Mouse (Mus musculus): ENCODE results near the gene Rin3.
"Not testable (repeated sequence)": the region's sequence is repeated elsewhere in the genome, so short reads cannot be mapped to it uniquely, and the experiment has no call there.

The Rin3 gene

DNA sequence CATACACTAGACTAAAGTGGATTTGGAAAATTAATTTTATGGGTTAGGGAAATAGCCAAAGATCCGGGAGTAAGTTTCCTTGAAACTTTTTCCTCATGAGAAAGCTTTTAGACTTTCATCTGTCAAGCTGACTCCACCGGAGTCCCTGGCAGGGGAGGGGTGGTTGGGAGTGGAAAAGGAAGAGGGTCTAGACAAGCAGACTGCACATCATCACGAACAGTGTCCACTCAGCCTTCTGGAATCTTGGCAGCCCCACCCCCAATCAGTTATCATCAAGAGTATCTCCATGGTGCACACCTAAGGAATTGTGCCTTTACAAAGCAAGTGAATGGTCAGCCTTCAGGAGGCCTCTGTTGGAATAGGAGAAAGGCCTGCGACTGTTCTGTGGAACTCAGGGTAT lies 2.6 kb upstream of the Rin3 start:
- not testable (repeated sequence) for DNase-seq (ENCODE audit: extremely low read depth, low read depth, low spot score)

DNA sequence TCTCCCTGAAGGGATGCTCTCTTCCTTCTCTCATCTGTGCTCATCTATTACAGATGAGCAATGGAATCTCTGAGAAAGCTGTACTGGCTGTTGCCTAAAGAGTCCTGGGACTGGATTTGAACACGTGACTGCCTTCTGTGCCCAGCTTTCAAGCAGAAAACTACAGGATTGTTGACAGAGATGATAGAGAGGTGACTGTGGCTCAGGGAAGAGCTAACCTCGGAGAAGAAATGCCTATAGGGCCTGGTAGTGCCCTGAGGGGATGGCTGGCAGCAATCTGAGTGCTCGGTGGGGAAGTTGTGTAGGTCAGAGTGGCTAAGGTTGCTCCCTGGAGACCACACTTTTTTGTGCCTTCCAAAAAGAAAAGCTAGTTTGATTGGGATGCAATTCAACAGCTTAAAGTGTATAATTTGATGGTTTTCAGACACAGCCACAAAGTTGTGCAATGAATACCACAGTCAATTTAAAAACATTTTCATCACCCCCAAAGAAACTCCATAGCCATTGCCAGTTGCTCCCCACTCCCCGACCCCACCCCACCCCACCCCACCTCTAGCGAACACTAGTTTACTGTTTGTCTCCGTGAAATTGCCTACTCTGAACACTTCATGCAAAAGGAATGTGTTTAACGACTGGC lies 1.9 kb upstream of the Rin3 start:
- no peak for DNase-seq (ENCODE audit: extremely low read depth, low read depth, low spot score)

DNA sequence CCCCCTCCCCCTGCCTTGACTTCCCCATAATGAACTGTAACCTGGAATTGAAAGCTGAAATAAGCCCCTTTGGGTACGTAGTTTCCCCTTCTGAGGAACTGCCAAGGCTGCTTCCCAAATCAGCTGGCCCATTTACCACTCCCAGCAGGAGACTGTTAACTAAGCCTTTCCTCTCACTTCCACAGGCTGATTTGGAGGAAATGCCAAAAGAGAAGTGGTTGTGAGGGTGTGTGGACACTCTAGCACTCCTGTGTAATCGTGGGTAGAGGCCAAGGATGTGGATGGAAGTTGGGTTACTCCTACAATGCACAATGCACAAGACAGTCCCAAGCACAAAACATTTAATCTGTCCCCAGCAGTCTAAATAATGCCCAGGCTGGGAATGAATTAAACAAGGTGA lies 722 bp upstream of the Rin3 start:
- no peak for DNase-seq (ENCODE audit: extremely low read depth, low read depth, low spot score)

DNA sequence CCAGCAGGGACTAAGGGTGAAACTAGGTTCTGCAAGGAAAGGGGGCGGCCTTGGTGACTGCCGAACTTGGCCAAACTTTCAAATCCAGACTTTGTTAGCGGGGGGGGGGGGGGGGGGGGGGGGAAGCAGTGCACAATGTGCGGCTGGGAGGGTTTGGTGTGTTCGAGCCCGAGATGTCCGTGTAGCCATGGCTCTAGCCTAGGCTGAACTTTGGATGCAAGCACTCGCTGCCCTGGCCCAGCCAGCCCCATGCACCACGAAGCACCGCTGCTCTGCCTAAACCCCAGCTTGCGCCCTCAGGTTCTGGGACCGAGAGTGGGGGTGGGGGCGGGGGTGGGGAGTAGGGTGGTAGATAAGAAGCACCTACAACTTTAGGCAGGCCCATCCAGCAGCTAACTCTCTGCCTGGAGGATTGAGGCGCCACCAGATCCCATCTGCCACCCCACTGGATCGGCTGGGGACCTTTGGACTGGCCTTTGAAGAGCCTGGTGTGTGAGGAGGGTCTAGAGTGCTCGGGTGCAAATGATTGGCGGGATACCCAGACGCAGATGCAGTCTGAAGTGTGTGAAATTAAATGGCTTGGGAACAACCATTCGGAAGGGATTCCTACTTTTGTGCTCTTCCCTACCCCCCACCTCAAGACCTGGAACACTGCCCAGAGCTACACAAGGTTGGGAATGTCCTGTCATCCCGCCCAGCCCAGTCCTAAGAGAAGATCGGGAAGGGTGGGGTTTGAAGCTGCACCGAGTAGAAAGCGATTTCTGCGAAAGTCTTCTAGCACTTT lies 827 bp downstream of the Rin3 start:
- DNase-seq (ENCODE audit: extremely low read depth, low read depth, low spot score): no peak

DNA sequence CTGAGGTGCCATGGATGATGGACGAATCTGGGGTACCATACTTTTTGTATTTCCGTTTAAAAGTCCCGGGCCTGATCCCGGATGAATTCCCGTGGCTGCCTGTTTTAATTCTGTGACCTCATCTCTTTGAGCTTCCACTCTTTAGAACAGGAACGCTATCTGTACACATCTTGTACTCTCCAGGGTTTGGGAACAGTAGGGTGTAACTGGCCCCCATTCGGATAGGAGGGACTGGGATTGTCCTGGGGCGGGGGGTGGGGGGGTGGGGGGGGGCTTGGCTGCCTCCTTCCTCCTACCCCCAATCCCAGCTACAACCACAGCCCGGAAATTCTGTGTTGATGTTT lies 1.4 kb downstream of the Rin3 start:
- DNase-seq (ENCODE audit: extremely low read depth, low read depth, low spot score): no peak

DNA sequence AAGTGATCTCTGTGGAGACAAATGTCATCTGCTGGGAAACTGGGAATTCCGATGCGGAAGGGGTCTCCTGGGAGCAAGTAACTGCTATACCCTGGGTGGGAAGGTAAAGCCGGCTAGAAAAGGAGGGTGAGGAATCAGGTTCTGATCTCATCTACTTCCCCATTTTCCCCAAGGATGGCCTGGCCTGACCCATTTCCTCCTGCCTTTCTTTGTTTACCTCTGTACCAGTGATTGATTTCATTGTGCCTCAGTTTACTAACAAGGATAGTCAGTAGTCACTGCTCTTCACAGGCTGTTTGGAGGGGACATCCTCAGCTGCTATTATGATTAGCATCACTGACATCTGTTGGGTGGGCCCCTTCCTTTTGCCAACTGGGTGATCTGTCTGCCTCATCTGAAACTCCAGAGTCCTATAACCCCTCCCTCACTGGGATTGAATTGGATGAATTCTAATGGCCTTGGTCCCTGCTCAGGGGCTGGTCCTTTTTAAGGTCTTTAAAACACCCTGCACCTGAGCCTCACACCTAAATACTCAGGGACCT lies 1.8 kb downstream of the Rin3 start:
- DNase-seq (ENCODE audit: extremely low read depth, low read depth, low spot score): no peak

DNA sequence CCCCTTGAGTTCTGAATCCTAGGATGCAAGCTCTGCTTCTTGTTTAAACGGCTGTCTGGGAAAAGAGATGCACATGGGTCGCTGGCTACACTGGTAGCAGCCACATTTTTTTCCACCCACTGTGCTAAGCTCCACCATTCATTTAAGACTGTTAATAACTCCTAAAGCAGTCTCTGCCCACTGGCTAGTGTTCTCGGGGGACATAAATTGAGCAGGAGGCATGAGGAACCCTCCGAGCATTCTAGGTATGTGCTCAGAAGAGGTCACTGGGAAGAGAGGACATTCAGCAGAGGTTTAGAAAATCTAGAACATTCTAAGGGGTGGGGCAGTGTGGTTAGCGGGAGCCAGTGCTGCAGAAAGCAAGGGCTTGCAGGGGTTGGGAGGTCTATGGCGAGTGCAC lies 2.5 kb downstream of the Rin3 start:
- no peak for DNase-seq (ENCODE audit: extremely low read depth, low read depth, low spot score)

DNA sequence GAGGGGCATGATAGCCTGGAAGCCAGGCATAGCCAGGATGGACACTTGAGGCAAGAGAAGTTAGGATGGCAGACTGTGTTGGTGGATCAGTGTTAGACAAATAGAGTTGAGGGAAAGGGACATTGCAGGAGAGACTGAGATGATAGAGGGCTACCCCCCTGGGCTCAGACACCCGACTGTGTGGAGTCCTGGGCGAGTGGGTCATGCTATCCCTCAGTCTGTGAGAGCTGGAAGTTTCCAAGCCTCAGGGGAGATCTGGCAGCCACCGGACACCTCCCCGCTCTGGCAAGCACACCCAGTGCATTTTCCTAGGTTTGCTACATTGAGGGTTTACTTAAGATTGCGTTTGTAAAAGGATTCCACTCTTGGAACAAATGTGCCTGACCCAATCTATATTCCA lies 2.9 kb downstream of the Rin3 start:
- no peak for DNase-seq (ENCODE audit: extremely low read depth, low read depth, low spot score)

DNA sequence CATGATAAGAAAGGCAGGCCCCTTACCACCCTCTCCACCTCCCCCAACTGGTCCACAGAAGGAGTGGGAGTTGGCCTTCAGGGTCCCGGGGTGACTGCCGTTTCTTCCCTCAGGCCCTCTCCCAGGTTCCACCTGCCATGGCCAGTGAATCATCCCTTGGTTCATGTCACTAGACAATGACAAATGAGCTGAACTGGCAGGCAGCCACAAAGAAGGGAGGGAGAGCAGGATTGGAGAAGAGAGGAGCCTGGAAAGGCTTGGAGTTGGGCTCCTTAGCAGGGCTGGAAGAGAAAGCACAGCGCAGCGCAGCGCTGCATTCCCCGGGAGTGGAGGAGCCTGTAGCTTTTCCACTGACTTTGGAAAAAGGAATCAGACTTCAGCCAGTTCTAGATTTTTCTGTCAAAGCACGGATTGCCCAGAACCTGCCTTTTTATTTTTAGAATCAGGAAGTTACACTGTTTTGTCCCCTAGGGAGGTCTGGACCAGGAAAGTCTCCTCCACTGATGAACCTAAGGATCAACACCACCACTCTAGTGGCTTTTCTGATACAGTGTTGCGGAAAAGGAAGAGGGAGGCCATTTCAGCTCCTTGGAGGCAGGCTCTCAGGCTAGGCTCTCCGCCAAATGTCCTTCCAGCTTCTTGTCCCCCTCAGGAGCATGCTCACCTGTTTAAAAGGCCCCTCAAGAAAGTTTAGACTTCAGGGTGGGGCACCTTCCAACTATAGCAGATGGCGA lies 4.0 kb downstream of the Rin3 start:
- DNase-seq (ENCODE audit: extremely low read depth, low read depth, low spot score): no peak

DNA sequence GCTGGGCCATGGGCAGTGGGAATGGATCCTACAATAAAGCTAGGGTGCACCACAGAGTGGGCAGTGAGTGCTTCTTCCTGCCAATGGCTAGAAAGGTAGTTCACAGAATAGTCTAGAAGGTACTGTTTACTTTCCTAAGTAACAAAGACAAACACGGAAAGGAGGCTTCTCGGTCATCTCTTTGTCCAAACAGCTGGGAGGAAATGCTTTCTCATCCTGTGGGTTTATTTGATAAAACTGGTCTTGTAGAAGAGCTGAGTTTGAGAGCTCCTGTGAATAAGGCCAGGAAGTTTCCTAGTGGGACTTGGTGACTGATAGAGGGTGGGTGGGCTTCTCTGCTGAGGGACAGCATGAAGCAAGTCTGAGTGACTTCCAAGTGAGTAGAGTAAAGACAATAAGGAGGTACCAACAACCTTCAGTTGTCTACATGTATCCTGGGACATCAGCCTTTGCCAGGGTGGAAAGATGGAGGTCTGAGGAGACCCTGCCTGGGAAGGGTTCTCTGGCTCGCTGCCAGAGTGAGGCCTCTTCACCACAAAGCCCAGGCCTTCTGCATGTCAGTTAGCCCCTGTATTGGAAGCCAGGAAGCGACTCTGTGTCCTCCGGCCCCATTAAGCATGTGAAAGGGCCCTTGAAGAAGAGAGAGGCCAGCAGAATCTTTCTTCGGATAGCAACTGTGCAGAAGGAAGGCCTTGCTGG lies 5.2 kb downstream of the Rin3 start:
- DNase-seq (ENCODE audit: extremely low read depth, low read depth, low spot score): no peak

DNA sequence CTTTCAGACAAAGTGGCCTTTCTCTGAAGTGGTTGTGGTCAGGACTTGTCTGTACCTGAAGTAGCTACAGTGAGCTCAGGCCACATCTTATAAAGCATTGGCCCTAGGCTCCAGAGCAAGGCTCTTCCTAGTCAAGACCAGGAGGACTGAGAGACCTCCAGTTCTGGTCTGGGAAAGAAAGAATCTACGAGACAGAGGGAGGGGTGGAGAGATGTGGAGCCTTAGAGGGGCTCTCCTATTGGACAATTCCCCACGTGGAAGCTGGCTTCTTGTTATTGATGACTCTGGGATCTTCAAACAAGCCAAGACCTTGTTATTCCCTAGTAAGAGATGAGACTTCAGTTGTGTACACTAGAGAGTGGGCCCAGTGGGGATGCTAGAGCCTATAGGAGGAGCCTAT lies 6.0 kb downstream of the Rin3 start:
- DNase-seq (ENCODE audit: extremely low read depth, low read depth, low spot score): no peak

DNA sequence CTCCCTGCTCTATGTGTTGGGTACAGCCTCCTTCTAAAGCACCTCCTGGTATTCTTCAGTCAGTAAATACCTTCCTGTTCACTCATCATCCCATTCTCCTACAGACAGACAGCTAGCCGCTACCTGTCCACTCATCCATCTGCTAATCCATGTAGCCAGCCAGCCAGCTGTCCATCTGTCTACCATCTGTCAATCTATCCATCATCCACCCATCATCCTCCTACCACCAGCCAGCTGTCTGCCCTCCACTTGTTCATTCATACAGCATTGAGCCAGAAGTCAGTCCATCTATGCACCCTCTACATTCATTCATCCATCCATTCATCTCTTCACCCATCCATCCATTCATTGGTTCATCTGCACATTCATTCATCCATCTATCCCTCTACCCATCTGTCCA lies 6.7 kb downstream of the Rin3 start:
- DNase-seq (ENCODE audit: extremely low read depth, low read depth, low spot score): no peak

DNA sequence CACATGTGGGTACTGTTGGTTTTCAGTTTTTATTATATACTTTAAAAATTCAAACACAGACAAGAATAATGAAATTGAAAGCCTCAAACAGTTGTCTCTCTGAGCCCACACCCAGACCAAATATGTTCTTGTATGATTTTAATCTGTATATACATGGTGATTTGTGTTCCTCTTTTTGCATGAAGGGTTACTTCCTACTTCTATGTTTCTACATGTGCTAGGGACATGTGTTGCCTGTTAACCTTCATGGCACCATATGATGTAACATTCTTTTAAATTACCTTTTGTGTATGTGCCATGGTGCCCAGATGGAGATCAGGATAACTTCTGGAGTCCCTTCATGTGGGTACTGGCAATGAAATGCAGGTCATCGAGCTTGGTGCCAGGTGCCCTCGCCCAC lies 7.8 kb downstream of the Rin3 start:
- no peak for DNase-seq (ENCODE audit: extremely low read depth, low read depth, low spot score)

DNA sequence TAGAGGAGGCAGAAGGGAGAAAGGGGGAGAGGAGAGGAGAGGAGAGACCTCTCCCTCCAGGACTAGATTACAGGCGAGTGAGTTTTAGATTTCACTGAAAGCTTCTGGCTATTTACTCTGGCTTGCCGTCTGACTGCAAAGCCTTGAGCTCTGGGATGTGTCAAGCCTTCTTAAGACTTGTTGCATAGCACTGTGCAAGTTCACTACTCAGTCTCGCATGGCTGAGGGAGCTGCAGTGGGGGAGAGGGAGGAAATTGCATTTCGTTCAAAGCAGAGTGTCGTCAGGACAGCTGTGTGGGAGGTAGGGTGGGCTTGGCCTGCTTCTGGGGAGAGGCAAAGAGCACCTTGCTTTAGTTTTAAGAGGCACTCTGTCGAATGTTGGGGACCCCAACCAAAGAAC lies 8.8 kb downstream of the Rin3 start:
- DNase-seq (ENCODE audit: extremely low read depth, low read depth, low spot score): no peak

DNA sequence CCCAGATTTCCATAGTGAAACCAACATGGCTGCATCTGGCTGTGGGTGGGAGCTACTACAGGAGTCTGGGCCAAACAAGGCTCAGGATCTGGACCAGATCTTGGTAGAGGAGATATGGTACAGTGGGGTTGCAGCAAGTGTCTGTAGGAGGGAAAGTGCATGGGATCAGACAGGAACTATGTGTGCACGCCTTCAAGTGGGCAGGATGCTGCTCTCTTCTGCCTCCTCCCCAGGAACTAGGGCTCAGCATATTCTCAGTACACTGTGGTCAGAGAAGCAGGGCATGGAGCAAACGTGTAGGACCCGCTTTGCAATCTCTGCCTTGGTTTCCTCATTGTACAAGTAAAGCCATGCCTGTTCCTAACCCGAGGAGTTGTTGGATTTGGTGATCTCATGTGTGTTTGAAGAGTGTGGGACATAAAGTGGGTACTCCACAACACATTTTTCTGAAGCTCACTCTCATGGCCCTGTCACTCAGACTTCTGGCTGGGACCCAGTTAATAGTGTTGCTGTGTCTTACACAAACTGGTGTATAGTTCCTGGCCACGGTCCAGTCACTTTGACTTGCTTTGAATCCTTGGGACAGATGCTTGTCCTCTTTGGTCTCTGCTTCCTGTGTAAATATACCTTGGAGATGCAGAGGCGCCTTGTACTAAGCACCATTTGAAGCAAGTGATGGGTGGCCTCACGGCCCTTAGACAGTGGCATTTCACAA lies 9.8 kb downstream of the Rin3 start:
- no peak for DNase-seq (ENCODE audit: extremely low read depth, low read depth, low spot score)

DNA sequence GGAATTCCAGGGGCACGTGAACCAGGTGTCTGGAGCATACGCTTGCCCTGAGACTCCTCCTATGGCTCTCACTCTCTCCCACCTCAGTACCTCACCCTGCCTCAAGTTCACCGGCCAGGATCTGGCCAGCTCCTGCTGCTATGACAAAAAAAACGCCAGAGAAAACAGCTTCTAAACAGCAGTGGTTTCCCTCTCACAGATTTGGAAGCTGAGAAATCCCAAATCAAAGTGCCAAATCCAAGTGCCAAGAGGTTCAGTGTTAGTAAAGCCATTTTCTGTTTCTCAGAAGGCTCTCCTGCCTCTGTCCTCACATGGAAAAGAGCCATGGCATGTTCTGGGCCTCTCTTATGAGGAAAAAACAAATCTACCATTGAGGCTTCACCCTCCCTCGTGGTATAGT lies 11.8 kb downstream of the Rin3 start:
- no peak for DNase-seq (ENCODE audit: extremely low read depth, low read depth, low spot score)

DNA sequence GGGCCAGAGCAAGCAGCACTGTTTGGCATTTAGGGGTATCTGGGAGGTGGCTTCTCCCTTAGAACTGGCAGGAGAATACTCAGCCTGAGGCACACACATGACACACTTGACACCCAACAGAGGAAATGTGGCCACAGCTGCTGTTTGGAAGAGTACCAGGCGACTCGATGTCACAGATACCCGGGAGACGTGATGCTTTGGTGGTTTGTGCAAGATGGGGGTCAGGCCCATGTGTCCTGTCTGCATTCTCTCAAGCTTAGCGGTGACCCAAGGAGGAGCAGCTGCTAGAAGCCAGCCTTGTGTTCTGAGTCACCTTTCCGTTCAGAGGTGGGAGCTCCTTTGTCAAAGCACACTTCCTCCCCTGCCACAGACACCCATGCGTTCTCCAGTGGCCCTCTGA lies 12.4 kb downstream of the Rin3 start:
- no peak for DNase-seq (ENCODE audit: extremely low read depth, low read depth, low spot score)

DNA sequence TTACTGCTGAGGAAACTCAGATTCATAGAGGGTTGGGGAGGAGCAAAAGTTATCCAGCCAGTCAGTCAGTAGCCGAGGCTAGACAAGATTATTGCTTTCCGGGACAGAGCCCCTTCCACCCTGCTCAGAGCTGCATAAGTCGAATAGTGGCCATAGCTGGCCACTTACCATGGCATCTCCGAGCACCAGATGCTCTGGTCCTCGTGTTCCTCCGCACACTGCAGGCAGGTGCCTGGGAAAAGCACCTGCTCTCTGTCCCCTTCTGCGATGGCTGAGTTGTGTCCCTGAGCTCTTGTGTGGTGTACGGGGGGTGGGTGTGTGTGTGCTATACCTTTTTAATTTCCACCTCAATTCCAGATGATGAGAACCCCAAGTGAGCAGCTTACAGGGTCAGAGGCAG lies 12.8 kb downstream of the Rin3 start:
- no peak for DNase-seq (ENCODE audit: extremely low read depth, low read depth, low spot score)

DNA sequence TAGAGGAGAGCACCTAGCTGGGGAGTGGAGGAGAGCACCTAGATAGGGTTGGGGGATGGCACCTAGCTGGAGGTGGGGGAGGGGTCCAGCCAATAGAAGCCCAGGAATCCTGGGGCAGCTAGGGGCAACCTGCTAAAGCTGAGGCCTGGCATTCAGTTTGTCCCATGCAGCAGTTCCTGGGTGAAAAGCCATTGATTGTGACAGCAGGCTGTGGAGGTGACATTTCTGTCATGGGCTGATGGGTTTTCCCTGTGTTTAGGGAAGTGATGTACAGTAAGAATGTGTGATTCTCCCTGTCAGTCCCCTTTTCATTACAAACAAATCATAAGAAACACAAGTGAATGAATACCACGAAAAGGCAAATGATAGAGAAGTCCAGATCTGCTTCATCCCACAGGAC lies 13.5 kb downstream of the Rin3 start:
- DNase-seq (ENCODE audit: extremely low read depth, low read depth, low spot score): no peak

DNA sequence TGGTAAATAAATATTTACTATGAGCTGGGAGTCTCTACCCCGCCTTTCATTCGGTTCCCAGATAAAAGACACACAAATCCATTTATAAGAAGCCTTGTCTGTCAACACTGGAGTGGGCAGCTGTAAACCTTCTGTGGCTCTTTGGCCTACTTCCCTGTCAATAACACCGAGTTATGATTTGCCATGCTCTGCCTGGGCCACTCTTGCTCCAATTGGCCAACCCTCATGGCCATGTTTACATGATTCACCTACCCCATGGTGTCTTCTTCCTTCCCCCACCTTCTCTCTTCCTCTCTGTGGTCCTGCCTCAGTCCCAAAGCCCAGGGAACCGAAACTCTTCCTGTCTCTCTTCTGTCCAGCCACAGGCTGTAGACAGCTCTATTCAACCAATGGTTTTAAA lies 14.1 kb downstream of the Rin3 start:
- no peak for DNase-seq (ENCODE audit: extremely low read depth, low read depth, low spot score)

DNA sequence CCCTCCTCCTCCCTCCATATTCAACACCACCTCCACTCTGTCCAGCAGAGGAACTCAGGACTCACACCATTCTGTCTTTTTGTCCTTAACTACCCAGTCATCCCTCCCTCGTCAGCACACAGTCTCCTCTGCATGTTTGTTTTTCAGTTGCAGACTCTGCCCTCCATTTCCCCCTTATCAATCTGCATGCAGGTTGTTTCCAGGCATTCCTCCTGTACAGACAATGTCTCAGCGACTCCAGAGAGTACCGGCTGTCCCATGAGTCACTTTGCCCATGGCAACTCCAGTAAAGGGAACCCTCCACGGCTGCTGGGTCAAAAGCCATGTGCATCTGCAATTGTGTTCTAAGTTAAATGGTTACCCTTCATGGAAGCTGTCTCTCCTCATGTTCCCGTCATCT lies 16.4 kb downstream of the Rin3 start:
- no peak for DNase-seq (ENCODE audit: extremely low read depth, low read depth, low spot score)
